Mouse (Mus musculus) G1E (cell line): ENCODE measurements at regions not wholly inside any gene's neighbourhood (a gene's known extent, or its start where the extent isn't known, plus 50 kb on each side); places are given as distances from the start of the nearest gene placed in this dataset.

Experiments
- ATAC-seq: 2 replicates; pipeline ENCODE4 v1.8.0; 2016; ENCODE audit warnings: mild to moderate bottlenecking; ENCODE audit not compliant: insufficient number of reproducible peaks, poor library complexity, low FRiP score, severe bottlenecking; ENCODE audit errors: extremely low read depth
- DNase-seq: peaks from one replicate; pipeline ENCODE4 v3.0.0; 2012; ENCODE audit warnings: low spot score
- H3K27me3 ChIP-seq: 2 replicates; pipeline ENCODE4 v1.6.1; 2012; ENCODE audit warnings: mild to moderate bottlenecking, low read length, inconsistent platforms; ENCODE audit not compliant: insufficient read depth
- H3K36me3 ChIP-seq: replicated peaks from 2 replicates; pipeline ENCODE3; 2012; ENCODE audit warnings: mild to moderate bottlenecking, inconsistent platforms
- H3K4me1 ChIP-seq: 2 replicates; pipeline ENCODE4 v1.6.1; 2012; ENCODE audit warnings: low read depth, low read length, inconsistent platforms, mixed read lengths; ENCODE audit not compliant: insufficient read depth
- H3K4me3 ChIP-seq: 2 replicates; pipeline ENCODE4 v1.5.1; 2012; ENCODE audit warnings: low read depth, mild to moderate bottlenecking, inconsistent platforms, low read length, moderate library complexity, mixed read lengths
- H3K9me3 ChIP-seq: replicated peaks from 2 replicates; pipeline ENCODE4 v1.6.1; 2012; ENCODE audit warnings: inconsistent platforms
- CTCF ChIP-seq: IDR thresholded peaks from 2 replicates; pipeline ENCODE4 v1.5.1; 2012; ENCODE audit warnings: low read depth, low read length, inconsistent platforms, mixed read lengths
- GATA1 ChIP-seq: IDR thresholded peaks from 2 replicates; pipeline ENCODE4 v1.6.1; 2012; ENCODE audit warnings: borderline replicate concordance, low read length, inconsistent platforms, mixed read lengths
- GATA2 ChIP-seq: IDR thresholded peaks from 2 replicates; pipeline ENCODE4 v1.6.1; 2012; ENCODE audit warnings: low read depth, low read length, inconsistent platforms, borderline replicate concordance
- POLR2AphosphoS5 ChIP-seq: IDR thresholded peaks from 2 replicates; pipeline ENCODE4 v1.6.1; 2012; ENCODE audit warnings: low read depth, low read length, inconsistent platforms; ENCODE audit not compliant: insufficient replicate concordance
- TAL1 ChIP-seq: conservative IDR thresholded peaks from 2 replicates; pipeline ENCODE4 v1.6.1; 2012; ENCODE audit warnings: low read depth, low read length, inconsistent platforms, mixed read lengths

DNA sequence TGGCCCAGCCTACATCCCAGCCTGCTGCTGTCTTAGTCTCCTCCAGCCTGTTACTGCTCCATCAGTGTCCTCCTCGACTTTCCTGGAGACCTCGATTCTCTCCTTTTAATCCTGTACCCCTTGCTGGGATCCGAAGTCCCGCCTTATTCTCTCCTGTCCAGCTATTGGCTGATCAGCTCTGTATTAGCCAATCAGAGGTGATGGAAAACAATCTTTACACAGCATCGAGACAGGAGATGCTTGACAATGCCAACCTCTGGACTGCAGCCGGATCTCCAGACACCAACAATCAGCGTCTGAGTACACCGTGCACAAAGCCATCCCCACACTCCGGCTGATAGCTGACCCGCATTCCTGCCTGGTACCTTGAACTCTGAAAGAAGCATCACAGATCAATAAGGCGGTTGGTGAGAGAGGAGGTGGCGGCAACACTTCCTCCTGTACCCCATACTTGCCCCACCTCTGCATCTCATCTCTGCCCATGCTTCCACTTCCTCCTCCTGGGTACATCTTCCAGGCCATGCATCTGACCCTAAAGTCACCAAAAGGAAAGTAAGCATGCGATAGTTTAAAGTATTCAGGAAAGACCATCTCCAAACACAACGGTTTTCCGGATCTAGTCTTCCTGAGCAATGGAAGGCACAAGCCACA, 316.4 kb downstream of the Zfp706 start:
- TF ChIP-seq GATA1 (no peak), CTCF (no peak), POLR2AphosphoS5 (no peak), GATA2 (no peak), TAL1 (no peak)
- H3K4me1 ChIP-seq: peaks cover 23% of the 10 kb centered on the region
- peaks cover 11% of the 10 kb centered on the region for H3K27me3 ChIP-seq
- no peaks in the 10 kb centered on the region for H3K9me3 ChIP-seq
- no peak for DNase-seq
- H3K4me3 ChIP-seq: no peak overlapping the region
- H3K36me3 ChIP-seq: no peaks in the 10 kb centered on the region
- no peak for ATAC-seq

DNA sequence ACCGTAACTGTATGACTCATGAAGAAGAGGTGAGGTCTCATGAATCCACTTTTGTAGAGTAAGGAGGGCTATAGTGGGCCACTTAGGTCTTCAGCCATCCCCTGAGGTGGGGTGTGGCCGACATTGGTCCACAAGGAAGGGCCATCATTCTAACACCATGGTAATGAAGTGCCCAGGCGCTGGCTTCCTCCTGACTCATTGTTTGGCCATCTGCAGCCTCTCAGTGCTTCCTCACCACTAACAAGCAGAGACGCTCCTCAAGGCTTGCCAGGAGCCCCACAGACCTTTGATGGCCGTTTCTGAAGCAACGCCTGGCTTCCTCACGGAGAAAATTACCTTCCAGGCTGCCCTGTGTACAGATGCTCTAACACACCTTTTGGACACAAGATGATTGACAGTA, 317.7 kb downstream of the Zfp706 start:
- Histone ChIP-seq H3K36me3 (no peaks in the 10 kb centered on the region), H3K4me3 (no peak overlapping the region), H3K9me3 (no peaks in the 10 kb centered on the region), H3K27me3 (peaks cover 14% of the 10 kb centered on the region), H3K4me1 (peaks cover 20% of the 10 kb centered on the region)
- no peak for ATAC-seq
- TF ChIP-seq GATA2 (no peak), CTCF (no peak), GATA1 (no peak), POLR2AphosphoS5 (no peak), TAL1 (no peak)
- no peak for DNase-seq

DNA sequence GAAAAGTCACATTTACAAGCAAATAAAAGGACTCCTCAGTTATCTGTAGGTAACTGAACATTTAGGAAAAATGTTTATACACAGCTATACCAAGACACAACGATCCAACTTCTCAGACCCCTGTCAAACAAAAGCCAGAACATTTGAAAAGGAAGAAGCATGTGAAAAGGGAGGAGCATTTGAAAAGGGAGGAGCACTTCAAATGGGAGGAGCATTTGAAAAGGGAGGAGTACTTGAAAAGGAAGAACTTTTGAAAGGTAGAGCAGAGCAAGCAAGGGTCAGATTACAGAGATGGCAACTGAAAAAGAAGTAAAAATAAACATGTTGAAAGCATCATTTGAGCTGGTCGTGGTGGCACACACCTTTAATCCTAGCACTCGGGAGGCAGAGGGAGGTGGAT, 318.3 kb downstream of the Zfp706 start:
- Histone ChIP-seq H3K36me3 (no peaks in the 10 kb centered on the region), H3K4me1 (peaks cover 20% of the 10 kb centered on the region), H3K9me3 (no peaks in the 10 kb centered on the region), H3K4me3 (no peak overlapping the region), H3K27me3 (peaks cover 14% of the 10 kb centered on the region)
- no peak for DNase-seq
- no peak for ATAC-seq
- no peak for TF ChIP-seq TAL1
- TF ChIP-seq GATA1: no peak
- no peak for TF ChIP-seq GATA2
- TF ChIP-seq CTCF: no peak
- no peak for TF ChIP-seq POLR2AphosphoS5

DNA sequence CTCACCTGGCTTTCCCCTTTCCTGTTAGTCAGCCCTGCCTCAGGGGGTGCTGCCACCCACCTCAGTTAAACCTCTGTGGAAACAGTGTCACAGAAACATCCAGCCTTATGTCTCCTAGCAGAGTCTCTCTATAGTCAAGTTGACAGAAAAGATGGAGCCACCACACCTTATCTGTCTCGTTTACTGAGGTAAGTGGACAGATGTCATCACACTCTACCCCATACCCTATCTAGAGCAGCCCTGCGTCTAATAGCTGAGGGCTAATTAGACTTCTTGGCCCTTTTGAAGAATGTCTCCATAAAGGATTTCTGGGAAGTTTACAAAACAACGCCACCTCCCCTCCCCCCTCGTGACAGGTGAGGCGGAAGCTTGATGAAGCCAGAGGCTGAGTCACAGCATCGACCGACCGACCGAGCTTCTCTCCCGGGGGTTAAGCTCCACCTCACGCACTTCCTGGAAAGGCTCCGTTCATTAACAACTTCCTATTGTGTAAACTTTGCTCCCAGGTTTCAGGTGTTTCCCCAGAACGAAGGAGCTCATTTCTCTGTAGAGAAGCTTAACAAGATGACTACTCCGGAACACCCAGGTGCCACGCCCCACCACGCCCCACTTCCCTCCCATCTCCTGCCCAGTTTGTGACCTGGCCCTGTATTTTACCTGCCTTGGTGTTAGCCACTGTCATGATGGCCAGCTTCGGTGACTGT, 319.4 kb downstream of the Zfp706 start:
- TF ChIP-seq GATA2 (no peak), POLR2AphosphoS5 (no peak), CTCF (no peak), TAL1 (no peak), GATA1 (no peak)
- peak overlapping the region; percentile 55; the same call in 1 of the 2 replicates for H3K4me3 ChIP-seq
- peak; percentile 14 for DNase-seq
- no peaks in the 10 kb centered on the region for H3K9me3 ChIP-seq
- peaks cover 20% of the 10 kb centered on the region for H3K4me1 ChIP-seq
- H3K27me3 ChIP-seq: peaks cover 14% of the 10 kb centered on the region
- no peaks in the 10 kb centered on the region for H3K36me3 ChIP-seq
- no peak for ATAC-seq

DNA sequence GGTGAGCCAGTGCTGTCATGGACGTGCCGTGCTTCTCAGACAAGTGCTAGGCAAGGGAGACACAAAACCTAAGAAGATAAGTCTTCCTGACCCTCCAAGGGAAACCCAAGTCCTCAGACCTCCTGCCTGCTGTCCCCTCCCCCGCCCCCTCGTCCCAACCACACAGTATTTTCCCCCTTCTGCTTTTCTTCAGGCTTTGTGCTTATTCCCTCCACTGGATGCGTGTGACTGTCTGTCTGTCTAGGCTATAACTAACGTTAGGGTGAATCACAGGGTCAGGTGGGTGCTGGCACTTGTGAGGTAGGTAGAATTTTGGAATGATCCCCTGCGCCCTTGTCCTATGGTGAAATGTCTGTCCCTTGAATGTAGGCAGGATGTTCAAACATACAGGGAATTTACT, 322.9 kb downstream of the Zfp706 start:
- H3K9me3 ChIP-seq: no peaks in the 10 kb centered on the region
- peaks cover 41% of the 10 kb centered on the region for H3K4me1 ChIP-seq
- H3K36me3 ChIP-seq: no peaks in the 10 kb centered on the region
- ATAC-seq: no peak
- H3K27me3 ChIP-seq: peaks cover 12% of the 10 kb centered on the region; the same call in 1 of the 2 replicates
- no peak for DNase-seq
- H3K4me3 ChIP-seq: no peak overlapping the region
- TF ChIP-seq POLR2AphosphoS5: no peak
- TF ChIP-seq GATA2: no peak
- no peak for TF ChIP-seq CTCF
- no peak for TF ChIP-seq TAL1
- no peak for TF ChIP-seq GATA1

DNA sequence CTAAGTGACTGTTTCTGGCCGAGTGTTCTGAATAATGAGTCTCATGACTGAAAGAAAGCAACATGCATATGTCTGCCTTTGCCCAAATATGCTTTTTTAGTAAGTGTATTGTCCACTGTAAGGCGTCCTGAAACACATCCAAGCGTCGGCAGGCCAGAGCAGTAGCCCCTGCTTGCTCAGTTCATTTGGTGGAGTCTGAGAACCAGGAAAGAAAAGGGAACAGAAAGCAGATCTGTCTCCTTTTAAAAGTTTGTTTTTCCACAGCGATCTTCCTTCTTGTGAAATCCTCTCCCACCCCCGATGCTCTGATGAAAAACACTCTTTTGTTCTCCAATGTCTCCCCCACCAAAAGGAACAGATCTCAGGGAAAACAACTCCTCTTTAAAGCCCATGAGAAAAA, 324.7 kb downstream of the Zfp706 start:
- DNase-seq (no peak), ATAC-seq (no peak)
- H3K27me3 ChIP-seq: peaks cover 9% of the 10 kb centered on the region; the same call in 1 of the 2 replicates
- TF ChIP-seq GATA1 (no peak), CTCF (no peak), GATA2 (no peak), TAL1 (no peak), POLR2AphosphoS5 (no peak)
- H3K9me3 ChIP-seq: no peaks in the 10 kb centered on the region
- no peak overlapping the region for H3K4me3 ChIP-seq
- H3K4me1 ChIP-seq: peaks cover 31% of the 10 kb centered on the region
- H3K36me3 ChIP-seq: no peaks in the 10 kb centered on the region
